Comparison of ENCODE assay signal across 8 mouse cellular contexts in the genomic region with DNA sequence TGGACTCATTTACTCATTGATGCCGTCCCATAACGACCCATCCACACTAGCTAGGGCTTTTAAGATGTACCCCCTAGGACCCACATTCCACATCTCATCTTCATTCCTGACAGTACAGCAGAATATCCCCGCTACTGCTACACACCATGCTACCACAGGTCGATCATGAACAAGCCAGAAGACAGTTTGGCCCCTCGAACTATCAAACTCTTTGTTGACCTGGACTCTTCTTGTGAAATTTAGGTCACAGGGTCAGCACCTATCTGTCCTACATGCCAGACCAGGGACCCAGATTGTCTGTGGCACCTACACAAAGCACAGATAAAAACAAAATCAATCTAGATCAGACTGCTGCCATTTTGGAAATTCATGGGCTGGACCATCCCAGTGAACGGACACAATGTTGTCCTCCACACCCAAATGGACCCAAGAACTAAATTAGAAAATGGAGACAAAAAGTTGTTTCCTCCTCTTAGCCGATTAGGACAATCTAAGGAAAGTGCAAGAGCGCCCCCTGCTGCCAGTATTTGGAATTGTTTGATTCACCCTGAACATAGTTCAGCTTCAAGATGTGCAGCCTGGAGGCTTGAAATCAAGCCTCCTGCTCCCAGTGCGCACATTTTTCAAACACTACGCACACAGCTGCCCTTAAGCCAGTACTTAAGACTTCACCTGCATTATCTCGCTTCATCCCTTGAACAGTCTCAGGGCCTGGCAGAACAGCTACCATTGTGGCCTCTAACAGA.
DNase-seq lines count a peak whose midpoint lies in the region; ATAC-seq and TF ChIP-seq lines count a peak whose summit lies in the region.

No protein-coding gene starts in this region.

- TF ChIP-seq POLR2A in bone marrow macrophage, adult 2 months (IDR thresholded peaks at IDR 0.05; ENCODE audit: borderline replicate concordance, low read depth, low read length), result no peak

- peak; percentile 44 for DNase-seq in fibroblast of lung, adult 2 months (ENCODE audit: low read depth)
- DNase-seq in heart, postnatal 0 days (ENCODE audit: low spot score), result peak; percentile 34
- peak; percentile 63 to 89 for DNase-seq in kidney, postnatal 36 days
- peak; percentile 38 to 55 (median 39) for DNase-seq in liver, embryonic 14.5 days (ENCODE audit: low read depth in 3 of 3, low spot score in 3 of 3)
- DNase-seq in testis, postnatal 14 days (ENCODE audit: low spot score), result peak; percentile 47

- H3K27me3 ChIP-seq in C2C12 (ENCODE audit: control insufficient read depth, insufficient read depth, insufficient read length), result no peaks in the 10 kb centered on the region
- H3K27me3 ChIP-seq in heart, postnatal 0 days (ENCODE audit: control insufficient read depth, insufficient read depth, low read length), result no peaks in the 10 kb centered on the region
- no peaks in the 10 kb centered on the region for H3K27me3 ChIP-seq in liver, embryonic 14.5 days (ENCODE audit: control insufficient read depth, insufficient read depth, low read length)
- no peaks in the 10 kb centered on the region for H3K27me3 ChIP-seq in neural tube, embryonic 12.5 days (replicated peaks)

- H3K27ac ChIP-seq in bone marrow macrophage, adult 2 months (ENCODE audit: insufficient read depth, low read depth, low read length), result no peak overlapping the region
- no peak overlapping the region for H3K27ac ChIP-seq in heart, postnatal 0 days (ENCODE audit: low read depth)
- H3K27ac ChIP-seq in liver, embryonic 14.5 days, result no peak overlapping the region
- no peak overlapping the region for H3K27ac ChIP-seq in neural tube, embryonic 12.5 days

- H3K36me3 ChIP-seq in C2C12 (ENCODE audit: control insufficient read depth, insufficient read depth), result no peaks in the 10 kb centered on the region
- H3K36me3 ChIP-seq in heart, postnatal 0 days (replicated peaks; ENCODE audit: control insufficient read depth, insufficient read depth, low read length), result no peaks in the 10 kb centered on the region
- H3K36me3 ChIP-seq in liver, embryonic 14.5 days (replicated peaks; ENCODE audit: control insufficient read depth, insufficient read depth, low read depth), result no peaks in the 10 kb centered on the region
- no peaks in the 10 kb centered on the region for H3K36me3 ChIP-seq in neural tube, embryonic 12.5 days

- H3ac ChIP-seq in C2C12 (ENCODE audit: control insufficient read depth, insufficient read length, low read depth), result no peak overlapping the region

- no peaks in the 10 kb centered on the region for H3K79me2 ChIP-seq in C2C12 (ENCODE audit: control insufficient read depth, insufficient read depth)

- H3K4me3 ChIP-seq in C2C12 (ENCODE audit: insufficient read depth, poor library complexity, severe bottlenecking), result no peak overlapping the region
- H3K4me3 ChIP-seq in bone marrow macrophage, adult 2 months (ENCODE audit: insufficient read depth, low read length), result no peak overlapping the region
- no peak overlapping the region for H3K4me3 ChIP-seq in heart, postnatal 0 days (ENCODE audit: low read depth, low read length)
- no peak overlapping the region for H3K4me3 ChIP-seq in liver, embryonic 14.5 days (ENCODE audit: insufficient read depth in 1 of 2, low read depth in 2 of 2, low read length in 2 of 2)
- no peak overlapping the region for H3K4me3 ChIP-seq in neural tube, embryonic 12.5 days

- WGBS in heart, postnatal 0 days, result 38% methylated on average over 11 of the region's 11 CpGs
- 20% methylated on average over 11 of the region's 11 CpGs for WGBS in liver, embryonic 14.5 days (ENCODE audit: insufficient replicate concordance)
- WGBS in neural tube, embryonic 12.5 days, result 39% methylated on average over 11 of the region's 11 CpGs

- H3K9ac ChIP-seq in heart, postnatal 0 days (replicated peaks; ENCODE audit: low read depth, low read length), result no peak overlapping the region
- H3K9ac ChIP-seq in liver, embryonic 14.5 days (replicated peaks), result no peak overlapping the region
- H3K9ac ChIP-seq in neural tube, embryonic 12.5 days, result no peak overlapping the region

- no peak overlapping the region for H3K4me2 ChIP-seq in heart, postnatal 0 days (ENCODE audit: low read depth, low read length)
- H3K4me2 ChIP-seq in liver, embryonic 14.5 days (ENCODE audit: low read depth), result no peak overlapping the region
- no peak overlapping the region for H3K4me2 ChIP-seq in neural tube, embryonic 12.5 days (replicated peaks)

- no peak for ATAC-seq in heart, postnatal 0 days (ENCODE audit: insufficient read depth, low read depth)
- ATAC-seq in liver, embryonic 14.5 days (ENCODE audit: insufficient read depth), result 0 out of 2 replicates have a peak, but pooled peaks have one; percentile 31
- ATAC-seq in neural tube, embryonic 12.5 days (ENCODE audit: low FRiP score, low read depth), result peak; percentile 58

- TF ChIP-seq CTCF in C2C12 (IDR thresholded peaks at IDR 0.05; ENCODE audit: control insufficient read depth, insufficient read depth, insufficient read length), result peak; percentile 43
- TF ChIP-seq CTCF in bone marrow macrophage, adult 2 months (IDR thresholded peaks at IDR 0.05; ENCODE audit: low read depth, low read length), result peak; percentile 29; the same call in 1 of the 2 replicates
- peak; percentile 84 for TF ChIP-seq CTCF in heart, postnatal 0 days (IDR thresholded peaks at IDR 0.05; ENCODE audit: low read depth)
- peak; percentile 83 for TF ChIP-seq CTCF in liver, embryonic 14.5 days (IDR thresholded peaks at IDR 0.05; ENCODE audit: low read depth)

- TF ChIP-seq EP300 in heart, postnatal 0 days (IDR thresholded peaks at IDR 0.05; ENCODE audit: low read depth), result no peak
- TF ChIP-seq EP300 in liver, embryonic 14.5 days (IDR thresholded peaks at IDR 0.05; ENCODE audit: low read depth), result no peak

- H3K79me3 ChIP-seq in C2C12 (ENCODE audit: low read depth), result no peaks in the 10 kb centered on the region

- H3K9me3 ChIP-seq in heart, postnatal 0 days (replicated peaks; ENCODE audit: control insufficient read depth, low read length), result no peaks in the 10 kb centered on the region
- no peaks in the 10 kb centered on the region for H3K9me3 ChIP-seq in liver, embryonic 14.5 days (ENCODE audit: control insufficient read depth, low read length)
- no peaks in the 10 kb centered on the region for H3K9me3 ChIP-seq in neural tube, embryonic 12.5 days

- H3K4me1 ChIP-seq in bone marrow macrophage, adult 2 months (ENCODE audit: control insufficient read depth, insufficient read depth, low read length), result peaks cover 10% of the 10 kb centered on the region
- H3K4me1 ChIP-seq in heart, postnatal 0 days (ENCODE audit: control insufficient read depth, insufficient read depth), result no peaks in the 10 kb centered on the region
- peaks cover 2 to 15% of the 10 kb centered on the region in 2 experiments; a peak in 3 of 4 replicates for H3K4me1 ChIP-seq in liver, embryonic 14.5 days (replicated peaks; ENCODE audit: control insufficient read depth in 2 of 2, insufficient read depth in 2 of 2, low read length in 1 of 2)
- no peaks in the 10 kb centered on the region for H3K4me1 ChIP-seq in neural tube, embryonic 12.5 days

TF ChIP-seq in C2C12, 6 proteins besides CTCF, POLR2A, EP300 and RAD21:
- TF ChIP-seq MYOG (IDR thresholded peaks at IDR 0.05; ENCODE audit: control insufficient read depth, extremely low read depth, insufficient read length), result no peak

Comparison
In these comparisons a context has a peak if more than half of its experiments do, and no peak if none do; other contexts are left out.
1. CTCF ChIP-seq: peak in every context shown above with its lines; median percentile 84 in heart, postnatal 0 days; 83 in liver, embryonic 14.5 days; 43 in C2C12; 29 in bone marrow macrophage, adult 2 months.